Mouse (Mus musculus) leukemia stem cell, adult 10-12 weeks (primary cell): Measurements from ENCODE around the gene Kdm4c. TPM values are rescaled to one million over a fixed set of nuclear protein-coding genes. Genes with fewer than 3 reads are reported as not detected.

ENCODE experiments used
- polyA plus RNA-seq: library from polyadenylated mRNA; stranded (reverse); fragments of >175 nt; gene quantifications from 2 replicates; pipeline ENCODE4 v1.2.3, GENCODE M21; 2012; ENCODE audit warnings: low replicate concordance

The Kdm4c gene
- 0.24 and 2.0 TPM in 2 replicates for polyA plus RNA-seq

GRCm38 (mm10) chr4:74242176-74242575 lies at the start of gene Kdm4c:
Gene Kdm4c, plus strand, starts transcription at chr4:74242497.

Other genes with a start within 250 kb of the Kdm4c start
- not detected in 2 replicates for gene Frmd3, start 229.1 kb upstream of the Kdm4c start, polyA plus RNA-seq